Mouse (Mus musculus) gastrocnemius, postnatal 14 days (tissue): ENCODE data around the gene Hjurp. TPM values are rescaled to one million over a fixed set of nuclear protein-coding genes. Genes with fewer than 3 reads are reported as not detected.

Experiments
- DNase-seq: peaks from one replicate; pipeline ENCODE4 v3.0.0; 2021; ENCODE audit warnings: mixed read lengths
- intact Hi-C: fragments of 180-260 bp; cut with DNase I; formaldehyde crosslinking; loops from one replicate; pipeline ENCODE4 v1.15.1; 2025; ENCODE audit warnings: low total_unique reads
- total RNA-seq, 2 experiments: library from RNA; stranded (reverse); gene quantifications; 2 replicates each; pipeline ENCODE4 v1.2.3; 2021

The Hjurp gene
- total RNA-seq, 2 experiments from 2014 or later = 16.8 to 17.1 TPM

DNA sequence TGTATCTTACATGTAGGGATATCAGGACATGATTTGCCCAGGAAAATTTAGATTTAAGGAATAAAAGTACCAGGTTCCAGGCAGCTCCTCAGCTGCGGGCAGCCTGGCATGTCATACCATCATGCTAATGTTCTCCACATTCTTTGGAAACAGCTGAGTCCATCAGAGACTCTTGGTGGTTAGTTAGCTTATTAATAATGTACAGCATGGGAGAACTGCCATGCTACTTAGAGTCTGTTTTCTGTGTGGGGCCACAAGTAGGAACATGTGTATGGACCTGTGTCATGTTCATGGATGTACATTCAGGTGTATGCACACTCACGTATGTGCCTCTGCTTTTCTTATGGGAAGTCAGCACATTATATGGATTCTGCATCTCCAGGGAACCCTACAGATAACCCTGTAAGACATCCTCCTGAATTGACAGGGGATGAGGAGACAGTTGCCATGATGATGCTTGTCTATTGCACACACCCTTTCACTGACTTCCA, 62.9 kb downstream of the Hjurp start:
- intact Hi-C loops = no loop called here
- DNase-seq = no peak

DNA sequence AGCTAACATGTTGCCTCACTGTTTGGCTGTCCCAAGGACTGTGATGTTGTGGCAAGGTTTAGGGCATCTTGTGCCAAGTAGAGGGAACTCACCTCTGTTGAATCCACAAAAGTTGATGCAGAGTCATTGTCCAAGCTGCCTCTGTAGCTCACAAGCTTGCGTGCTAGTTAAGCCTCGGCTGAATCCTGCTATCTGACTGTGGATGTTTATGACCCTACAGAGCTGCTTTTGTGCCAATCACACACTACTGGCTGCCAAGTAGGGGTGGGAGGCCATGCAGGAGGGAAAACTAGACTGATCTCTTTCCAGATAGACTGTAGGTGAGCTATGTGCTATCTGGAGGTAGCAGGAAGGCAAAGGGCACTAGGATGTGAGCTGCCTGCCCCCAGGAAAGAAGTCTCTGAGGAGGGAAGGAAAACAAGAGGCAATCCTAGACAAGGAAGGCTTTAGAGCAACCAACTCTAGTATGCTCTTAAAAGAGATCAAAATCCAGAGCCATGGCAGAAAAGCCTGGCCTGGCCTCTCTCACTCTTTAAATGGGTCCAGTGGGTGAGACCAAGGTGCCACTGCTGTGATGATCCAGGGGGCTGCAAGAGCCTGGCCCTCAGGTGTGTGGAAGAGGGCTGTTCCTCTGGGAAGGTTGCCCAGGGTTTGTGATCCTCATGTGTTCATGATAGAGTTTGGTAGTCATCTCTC, 63.5 kb downstream of the Hjurp start:
- DNase-seq = no peak
- intact Hi-C loops = no loop called here

DNA sequence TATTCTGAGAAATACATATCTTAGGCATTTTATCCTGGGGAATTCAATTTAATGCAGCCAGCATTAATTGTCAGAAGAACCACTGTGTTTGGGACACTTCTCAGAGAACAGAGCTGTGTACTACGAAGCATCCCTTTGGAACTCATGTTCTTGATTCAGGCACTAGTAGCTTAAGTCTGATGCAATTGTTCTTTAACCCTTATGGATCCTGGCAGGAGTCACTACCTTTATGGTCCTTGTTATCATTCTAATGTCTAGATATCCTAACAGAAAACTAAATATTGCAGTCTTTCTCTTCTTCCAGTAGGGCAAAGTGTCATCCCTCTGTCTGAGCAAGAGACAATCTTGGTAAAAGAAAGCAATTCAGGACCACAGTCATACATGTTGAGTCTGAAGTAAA, 64.4 kb downstream of the Hjurp start:
- intact Hi-C loops = no loop called here
- DNase-seq = no peak

Other genes starting within 250 kb of the Hjurp start
- not detected for gene Ugt1a10, start 222.2 kb downstream of the Hjurp start, total RNA-seq
- gene Ugt1a9, start 206.8 kb downstream of the Hjurp start, total RNA-seq = not detected
- gene Ugt1a8, start 189.8 kb downstream of the Hjurp start, total RNA-seq = not detected
- under 1 TPM; 0.60 to 0.94 TPM for gene Ugt1a7c, start 182.6 kb downstream of the Hjurp start, total RNA-seq
- gene Ugt1a6b, start 174.4 kb downstream of the Hjurp start, total RNA-seq = under 1 TPM; 0.38 to 0.43 TPM
- gene Ugt1a6a, start 142.8 kb downstream of the Hjurp start, total RNA-seq = 1 to 10 TPM; 2.1 to 2.4 TPM
- under 1 TPM; 0.14 to 0.33 TPM for gene Ugt1a5, start 111.6 kb downstream of the Hjurp start, total RNA-seq
- gene Ugt1a2, start 77.0 kb downstream of the Hjurp start, total RNA-seq = not detected
- gene Dnajb3, start 71.9 kb downstream of the Hjurp start, total RNA-seq = under 1 TPM; 0.22 to 0.39 TPM
- gene Ugt1a1, start 65.7 kb downstream of the Hjurp start, total RNA-seq = under 1 TPM in 1 of 2 experiments, not detected in 1; 0.12 TPM
- gene Mroh2a, start 50.6 kb downstream of the Hjurp start, total RNA-seq = not detected
- not detected for gene Trpm8, start within 50 bp of the Hjurp start, total RNA-seq
- gene Spp2, start 129.3 kb upstream of the Hjurp start, total RNA-seq = not detected
- gene Glrp1, start 232.4 kb upstream of the Hjurp start, total RNA-seq = not detected